Mouse (Mus musculus) forebrain, embryonic 15.5 days (tissue): Measurements from ENCODE around the gene Lgals4. TPM values are rescaled to one million over a fixed set of nuclear protein-coding genes. Genes with fewer than 3 reads are reported as not detected.
"Not testable (repeated sequence)": the region's sequence is repeated elsewhere in the genome, so short reads cannot be mapped to it uniquely, and the experiment has no call there.

ENCODE experiments used
- ATAC-seq: fragments of 200-750 bp; cut with Nextera tagmentation; replicated peaks from 2 replicates; pipeline ENCODE4 v1.8.0; 2017; ENCODE audit warnings: mild to moderate bottlenecking, moderate TSS enrichment, moderate library complexity
- H3K27ac ChIP-seq: fragments of 300-500 bp; sonication (generic); replicated peaks from 2 replicates; pipeline ENCODE4 v1.5.1; 2015; ENCODE audit warnings: mild to moderate bottlenecking, inconsistent platforms
- H3K27me3 ChIP-seq: fragments of 300-500 bp; sonication (generic); 2 replicates; pipeline ENCODE4 v1.6.1; 2015; ENCODE audit warnings: inconsistent platforms
- H3K36me3 ChIP-seq: fragments of 300-500 bp; sonication (generic); 2 replicates; pipeline ENCODE4 v1.6.1; 2015; ENCODE audit warnings: mild to moderate bottlenecking, inconsistent platforms
- H3K4me1 ChIP-seq: fragments of 300-500 bp; sonication (generic); 2 replicates; pipeline ENCODE4 v1.6.1; 2015; ENCODE audit warnings: inconsistent platforms
- H3K4me2 ChIP-seq: fragments of 300-500 bp; sonication (generic); replicated peaks from 2 replicates; pipeline ENCODE4 v1.6.1; 2015; ENCODE audit warnings: mild to moderate bottlenecking, inconsistent platforms
- H3K4me3 ChIP-seq: fragments of 300-500 bp; sonication (generic); 2 replicates; pipeline ENCODE4 v1.5.1; 2015; ENCODE audit warnings: mild to moderate bottlenecking, inconsistent platforms
- H3K9ac ChIP-seq: fragments of 300-500 bp; sonication (generic); replicated peaks from 2 replicates; pipeline ENCODE4 v1.6.1; 2015; ENCODE audit warnings: mild to moderate bottlenecking, inconsistent platforms
- H3K9me3 ChIP-seq: fragments of 300-500 bp; sonication (generic); 2 replicates; pipeline ENCODE4 v1.6.1; 2016; ENCODE audit warnings: inconsistent platforms
- WGBS: fragments of 180-500 bp; shearing (Covaris S2); methylation state at CpG from one replicate; pipeline ENCODE4 v1.1.7; 2015; ENCODE audit warnings: mixed read lengths; 5-methylcytosine and 5-hydroxymethylcytosine counted together
- polyA plus RNA-seq: library from polyadenylated mRNA; unstranded; fragments of >200 nt; fragmentation: Nextera tagmentation; extraction: Ambion mirVana; gene quantifications from 2 replicates; pipeline ENCODE4 v1.2.1, GENCODE M21; 2015

The Lgals4 gene
- polyA plus RNA-seq, 1 experiment from 2014 or later, result 4.9 TPM

DNA sequence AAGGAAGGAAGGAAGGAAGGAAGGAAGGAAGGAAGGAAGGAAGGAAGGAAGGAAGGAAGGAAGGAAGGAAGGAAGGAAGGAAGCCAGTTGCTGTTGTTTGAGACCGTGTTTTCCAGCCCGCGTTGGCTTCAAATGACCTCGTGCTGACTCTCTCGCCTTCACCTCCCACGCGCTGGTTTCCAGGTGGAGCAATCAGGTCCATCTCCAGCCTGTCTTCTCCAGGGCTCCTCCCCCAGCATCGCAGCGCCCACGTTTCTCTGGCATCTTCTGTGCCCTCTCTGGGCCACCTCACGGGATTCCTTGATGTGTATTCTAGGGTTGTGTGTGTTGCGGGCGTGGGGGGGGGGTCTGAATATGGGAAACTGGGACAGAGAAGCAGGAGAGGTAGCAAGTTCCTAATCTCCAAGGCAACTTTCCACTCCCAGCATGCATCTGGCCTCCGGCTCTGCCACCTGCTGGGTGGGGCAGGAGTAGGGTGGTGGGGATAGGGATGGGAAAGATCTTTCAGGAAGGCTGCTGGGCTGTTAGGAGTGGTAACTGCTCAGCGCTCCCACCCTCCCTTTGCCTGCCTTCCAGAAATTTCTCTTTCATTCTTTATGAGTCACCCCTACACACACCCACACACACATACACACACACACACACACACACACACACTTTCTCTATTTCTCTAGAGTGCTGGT, 29.3 kb downstream of the Lgals4 start:
- ATAC-seq, result no peak
- 85% methylated on average over 15 of the region's 15 CpGs for WGBS
- H3K27me3 ChIP-seq, result no peaks in the 10 kb centered on the region

DNA sequence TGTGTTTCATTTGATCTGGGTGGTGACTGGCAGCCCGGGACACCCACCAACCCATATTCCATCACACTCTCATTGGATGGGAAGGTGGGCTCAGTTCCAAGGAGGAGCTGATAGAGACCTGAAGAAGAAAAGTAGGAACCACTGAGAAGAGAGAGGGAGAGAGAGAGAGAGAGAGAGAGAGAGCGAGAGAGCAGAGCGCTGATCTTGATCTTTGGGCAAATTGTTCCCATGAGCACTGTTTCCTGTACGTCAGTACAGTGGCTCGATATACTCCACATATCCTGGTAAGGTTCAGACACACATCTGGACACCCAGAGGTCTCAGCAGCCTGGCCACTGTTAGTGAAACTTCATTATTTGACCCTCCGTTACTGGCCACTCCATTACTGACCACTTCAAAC, 29.9 kb downstream of the Lgals4 start, which contains the start of gene Lgals7:
Gene Lgals7, plus strand, starts transcription at position 314 of the 400 bp plus-strand sequence.
- Histone ChIP-seq H3K9ac (no peak within 1 kb of the TSS), H3K27ac (no peak within 1 kb of the TSS), H3K27me3 (no peaks in the 10 kb centered on the region), H3K4me1 (peaks cover 15% of the 10 kb centered on the region), H3K36me3 (no peaks in the 10 kb centered on the region), H3K4me3 (no peak within 1 kb of the TSS), H3K4me2 (peak within 1 kb of the TSS; percentile 16; the same call in 1 of the 2 replicates), H3K9me3 (no peaks in the 10 kb centered on the region)
- ATAC-seq, result no peak
- WGBS, result 88% methylated on average over 6 of the region's 6 CpGs

More for the DNA sequence above, 29.3 kb downstream of the Lgals4 start:
- Histone ChIP-seq H3K9me3 (no peaks in the 10 kb centered on the region), H3K9ac (no peak overlapping the region), H3K4me3 (no peak overlapping the region), H3K4me1 (peaks cover 15% of the 10 kb centered on the region), H3K36me3 (no peaks in the 10 kb centered on the region), H3K4me2 (no peak overlapping the region), H3K27ac (no peak overlapping the region)

DNA sequence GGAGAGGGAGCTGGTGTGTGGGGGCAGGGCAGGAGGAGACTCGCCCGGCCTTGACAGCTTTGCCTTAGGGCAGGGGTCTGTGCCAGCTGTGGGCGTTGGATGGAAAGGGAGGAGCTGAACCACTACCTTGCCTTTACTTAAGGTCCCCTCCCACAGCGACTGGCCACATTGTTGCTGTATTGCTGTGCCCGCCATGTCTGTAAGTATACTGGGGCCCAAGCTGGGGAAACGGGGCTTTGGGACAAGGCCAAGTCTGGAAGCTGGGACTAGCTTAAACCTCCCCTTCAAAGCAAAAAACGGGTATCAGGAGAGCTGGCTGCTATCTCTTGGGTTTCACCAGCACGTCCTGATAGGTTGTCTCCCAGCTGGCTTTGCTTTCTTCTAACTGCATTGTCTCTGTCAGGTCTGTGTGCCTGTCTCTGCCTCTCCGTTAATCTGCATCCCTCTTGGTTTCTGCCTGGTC, 30.7 kb downstream of the Lgals4 start:
- H3K27me3 ChIP-seq, result no peaks in the 10 kb centered on the region
- no peak for ATAC-seq
- H3K4me1 ChIP-seq, result peaks cover 15% of the 10 kb centered on the region
- H3K36me3 ChIP-seq, result no peaks in the 10 kb centered on the region
- H3K4me3 ChIP-seq, result no peak overlapping the region
- H3K9me3 ChIP-seq, result no peaks in the 10 kb centered on the region
- WGBS, result 38% methylated on average over 9 of the region's 9 CpGs
- H3K27ac ChIP-seq, result no peak overlapping the region
- H3K4me2 ChIP-seq, result peak overlapping the region; percentile 16; the same call in 1 of the 2 replicates
- H3K9ac ChIP-seq, result no peak overlapping the region

DNA sequence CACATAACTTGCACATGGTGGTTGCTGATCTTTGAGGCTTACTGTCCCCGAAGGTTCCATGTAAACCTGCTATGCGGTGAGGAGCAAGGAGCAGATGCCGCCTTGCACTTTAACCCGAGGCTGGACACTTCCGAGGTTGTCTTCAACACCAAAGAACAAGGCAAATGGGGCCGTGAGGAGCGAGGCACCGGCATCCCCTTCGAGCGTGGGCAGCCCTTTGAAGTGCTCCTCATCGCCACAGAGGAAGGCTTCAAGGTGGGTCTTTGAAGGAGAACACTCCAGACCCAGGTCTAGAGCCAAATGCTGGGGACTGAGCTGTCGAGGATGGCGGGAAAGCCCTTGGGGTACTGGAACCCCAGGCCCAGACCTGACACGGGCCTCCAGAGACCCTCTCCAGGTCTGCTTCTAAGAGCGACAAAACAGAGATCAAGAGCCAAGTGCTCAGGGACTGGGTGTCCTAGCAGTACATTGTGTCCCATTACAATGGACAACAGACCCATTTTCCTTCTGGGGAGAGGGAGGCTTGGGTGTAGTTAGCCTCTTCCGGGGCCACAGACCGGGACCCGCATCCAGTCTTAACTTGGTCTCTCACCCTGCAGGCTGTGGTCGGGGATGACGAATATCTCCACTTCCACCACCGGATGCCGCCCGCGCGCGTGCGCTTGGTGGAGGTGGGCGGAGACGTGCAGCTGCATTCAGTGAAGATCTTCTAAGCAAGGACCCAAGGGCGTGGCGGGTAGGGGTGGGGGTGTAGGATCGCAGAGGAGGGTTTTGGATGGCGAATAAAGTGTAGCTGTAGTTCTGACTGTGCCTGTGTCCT, 32.0 kb downstream of the Lgals4 start:
- peak; percentile 46; the same call in 1 of the 2 replicates for ATAC-seq
- Histone ChIP-seq H3K9me3 (no peaks in the 10 kb centered on the region), H3K27me3 (no peaks in the 10 kb centered on the region), H3K4me2 (peak overlapping the region; percentile 47), H3K27ac (no peak overlapping the region), H3K9ac (peak overlapping the region; percentile 36), H3K36me3 (no peaks in the 10 kb centered on the region), H3K4me1 (peaks cover 15% of the 10 kb centered on the region), H3K4me3 (peak overlapping the region; percentile 28)
- 46% methylated on average over 33 of the region's 33 CpGs for WGBS

DNA sequence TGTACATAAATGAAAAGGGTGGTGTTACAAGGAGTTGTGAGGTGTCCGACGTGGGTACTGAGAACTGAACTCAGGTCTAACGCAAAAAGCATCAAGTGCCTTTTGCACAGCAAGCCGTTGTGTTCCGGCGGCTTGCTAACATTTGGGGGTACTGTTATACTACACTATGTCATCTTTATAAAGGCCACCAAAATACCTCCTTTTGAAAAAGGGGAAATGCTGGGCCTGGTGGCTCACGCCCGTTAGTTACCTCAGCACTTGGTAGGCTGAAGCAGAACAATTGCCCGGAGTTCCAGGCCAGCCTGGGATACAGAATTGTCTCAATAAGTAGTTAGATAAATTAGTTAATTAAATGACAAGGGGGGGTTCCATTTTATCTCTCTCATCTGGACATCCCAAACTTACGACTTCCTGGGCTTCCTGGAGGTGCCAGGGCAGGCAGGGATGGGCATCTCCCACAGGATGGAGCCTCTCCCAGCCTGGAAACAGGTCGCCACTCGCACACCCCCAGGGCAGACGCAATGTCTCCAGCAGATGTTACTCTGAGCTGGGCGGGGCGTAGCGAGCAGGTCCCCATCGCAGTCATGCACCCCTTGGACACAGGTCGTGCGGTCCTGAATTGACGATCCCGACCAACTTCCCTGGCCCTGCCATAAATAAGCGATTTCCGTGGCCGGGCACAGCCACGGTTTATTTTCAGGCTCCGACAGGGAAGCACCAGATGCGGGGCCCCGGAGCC, 33.3 kb downstream of the Lgals4 start:
- ATAC-seq, result no peak

DNA sequence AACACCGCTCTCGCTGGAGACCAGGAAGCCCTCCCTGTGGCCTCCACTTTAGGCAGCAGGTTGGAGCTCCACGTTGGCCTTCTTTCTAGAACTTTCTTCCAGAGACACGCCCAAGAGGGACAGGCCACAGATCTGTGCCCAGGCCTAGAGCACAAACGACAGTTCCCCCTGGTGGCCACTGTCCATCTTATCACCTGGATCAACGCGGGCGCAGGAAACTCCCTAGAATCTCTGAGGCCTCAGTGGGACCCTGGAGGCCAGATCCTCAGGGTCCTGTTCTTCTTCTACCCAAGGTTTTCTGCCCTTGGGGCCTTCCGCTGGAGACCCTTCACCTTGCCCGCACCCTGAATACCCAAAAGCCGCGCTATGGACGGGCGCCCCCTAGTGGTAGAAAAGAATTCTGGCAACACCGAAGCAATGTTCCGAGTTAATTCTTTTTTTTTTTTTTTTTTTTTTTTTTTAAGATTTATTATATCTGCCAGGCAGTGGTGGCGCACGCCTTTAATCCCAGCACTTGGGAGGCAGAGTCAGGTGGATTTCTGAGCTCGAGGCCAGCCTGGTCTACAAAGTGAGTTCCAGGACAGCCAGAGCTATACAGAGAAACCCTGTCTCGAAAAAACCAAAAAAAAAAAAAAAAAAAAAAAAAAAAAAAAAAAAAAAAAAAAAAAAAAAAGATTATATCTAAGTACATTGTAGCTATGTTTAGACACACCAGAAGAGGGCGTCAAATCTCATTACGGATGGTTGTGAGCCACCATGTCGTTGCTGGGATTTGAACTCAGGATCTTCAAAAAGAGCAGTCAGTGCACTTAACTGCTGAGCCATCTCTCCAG, 34.1 kb downstream of the Lgals4 start:
- not testable (repeated sequence) for H3K36me3 ChIP-seq, H3K9me3 ChIP-seq, H3K4me2 ChIP-seq, H3K27me3 ChIP-seq, H3K9ac ChIP-seq, H3K4me3 ChIP-seq, ATAC-seq, H3K27ac ChIP-seq
- 31% methylated on average over 23 of the region's 23 CpGs for WGBS
- H3K4me1 ChIP-seq, result peaks cover 15% of the 10 kb centered on the region

More for the DNA sequence above, 33.3 kb downstream of the Lgals4 start:
- H3K27ac ChIP-seq, result no peak overlapping the region
- no peaks in the 10 kb centered on the region for H3K27me3 ChIP-seq
- H3K4me2 ChIP-seq, result no peak overlapping the region
- no peak overlapping the region for H3K9ac ChIP-seq
- H3K9me3 ChIP-seq, result no peaks in the 10 kb centered on the region
- H3K36me3 ChIP-seq, result no peaks in the 10 kb centered on the region
- WGBS, result 92% methylated on average over 28 of the region's 28 CpGs
- no peak overlapping the region for H3K4me3 ChIP-seq
- peaks cover 15% of the 10 kb centered on the region for H3K4me1 ChIP-seq

DNA sequence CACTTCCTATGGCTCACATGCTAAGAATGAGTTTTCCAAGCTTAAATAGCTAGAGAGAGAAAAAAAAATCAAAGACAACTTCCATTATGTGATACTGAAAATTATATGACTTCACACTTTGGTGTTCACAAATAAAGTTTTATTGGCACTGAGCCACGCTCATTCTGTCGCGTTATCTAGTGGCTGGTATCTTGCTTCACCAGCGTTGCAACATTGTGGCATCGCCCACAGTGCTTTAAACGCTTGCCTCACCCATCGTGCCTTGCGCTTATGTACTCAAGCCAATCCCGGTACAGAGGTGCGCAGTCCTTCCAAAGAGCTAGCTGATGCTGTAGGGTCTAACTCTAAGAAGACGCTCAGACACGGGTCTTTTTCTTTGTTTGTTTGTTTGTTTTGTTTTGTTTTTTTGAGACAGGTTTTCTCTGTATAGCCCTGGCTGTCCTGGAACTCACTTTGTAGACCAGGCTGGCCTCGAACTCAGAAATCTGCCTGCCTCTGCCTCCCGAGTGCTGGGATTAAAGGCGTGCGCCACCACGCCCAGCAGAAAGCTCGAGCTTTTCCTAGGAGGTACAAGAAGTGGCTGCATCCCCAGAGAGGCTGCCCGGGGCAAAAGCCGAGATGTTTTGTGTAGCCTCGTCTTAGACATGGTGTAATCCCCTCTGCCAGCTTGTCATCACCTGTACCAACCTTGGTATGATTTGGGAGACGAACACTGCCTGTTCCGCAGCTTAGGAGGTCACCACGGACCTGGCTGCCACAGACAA, 37.4 kb downstream of the Lgals4 start:
- Histone ChIP-seq H3K4me2 (no peak overlapping the region), H3K36me3 (no peaks in the 10 kb centered on the region)
- WGBS, result 89% methylated on average over 24 of the region's 24 CpGs

DNA sequence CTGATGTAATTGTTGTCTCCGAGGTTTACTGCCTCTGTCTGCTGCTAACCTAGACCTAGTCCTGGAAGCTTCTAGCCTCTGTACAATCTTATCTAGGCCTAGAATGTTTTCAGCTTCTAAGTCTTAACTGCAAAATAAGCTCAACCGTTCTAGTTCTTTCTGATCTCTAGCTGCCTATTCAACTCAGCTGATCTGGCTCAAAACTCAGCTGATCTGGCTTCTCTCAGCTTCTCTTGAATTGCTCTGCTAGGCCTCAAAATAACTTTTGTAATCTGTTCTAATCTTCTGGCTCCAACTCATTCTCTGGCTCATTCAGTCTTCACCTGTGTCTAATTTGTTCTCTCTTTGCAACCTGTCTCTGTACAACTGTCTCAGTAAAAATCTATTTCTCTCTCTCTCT, 40.9 kb downstream of the Lgals4 start:
- H3K27me3 ChIP-seq, result no peaks in the 10 kb centered on the region
- no peak overlapping the region for H3K4me2 ChIP-seq
- no peak overlapping the region for H3K27ac ChIP-seq
- no peak for ATAC-seq
- H3K4me1 ChIP-seq, result no peaks in the 10 kb centered on the region
- no peak overlapping the region for H3K4me3 ChIP-seq
- no peaks in the 10 kb centered on the region for H3K9me3 ChIP-seq
- no peaks in the 10 kb centered on the region for H3K36me3 ChIP-seq
- no peak overlapping the region for H3K9ac ChIP-seq
- WGBS, result 74% methylated on average over 2 of the region's 2 CpGs

More for the DNA sequence above, 37.4 kb downstream of the Lgals4 start:
- H3K27me3 ChIP-seq, result no peaks in the 10 kb centered on the region
- H3K4me1 ChIP-seq, result peaks cover 3% of the 10 kb centered on the region; the same call in 1 of the 2 replicates
- no peak overlapping the region for H3K9ac ChIP-seq
- no peaks in the 10 kb centered on the region for H3K9me3 ChIP-seq
- ATAC-seq, result no peak
- H3K4me3 ChIP-seq, result no peak overlapping the region
- no peak overlapping the region for H3K27ac ChIP-seq

DNA sequence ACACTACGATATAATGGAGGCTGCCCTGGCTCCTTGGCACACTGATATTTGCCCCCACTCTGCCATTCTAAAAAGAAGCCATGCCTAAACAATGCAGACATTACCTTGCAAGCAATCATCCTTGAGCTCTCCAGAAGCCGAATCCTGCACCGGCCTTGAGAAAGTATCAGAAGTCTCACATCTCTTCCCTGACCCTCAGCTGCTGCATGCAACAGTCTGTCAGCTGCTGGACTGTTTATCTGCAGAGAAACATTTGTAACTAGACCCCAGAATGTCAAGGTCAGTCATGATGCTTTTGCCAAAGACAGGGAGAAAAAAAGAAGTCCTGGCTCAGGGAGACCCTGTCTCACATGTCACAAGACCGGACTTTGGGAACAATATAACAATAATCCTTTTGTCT, 42.4 kb downstream of the Lgals4 start:
- no peak overlapping the region for H3K9ac ChIP-seq
- 84% methylated on average over 4 of the region's 4 CpGs for WGBS
- no peak overlapping the region for H3K4me3 ChIP-seq
- no peaks in the 10 kb centered on the region for H3K36me3 ChIP-seq
- H3K4me1 ChIP-seq, result no peaks in the 10 kb centered on the region
- H3K4me2 ChIP-seq, result no peak overlapping the region
- no peak overlapping the region for H3K27ac ChIP-seq
- no peaks in the 10 kb centered on the region for H3K27me3 ChIP-seq
- no peaks in the 10 kb centered on the region for H3K9me3 ChIP-seq
- ATAC-seq, result no peak

DNA sequence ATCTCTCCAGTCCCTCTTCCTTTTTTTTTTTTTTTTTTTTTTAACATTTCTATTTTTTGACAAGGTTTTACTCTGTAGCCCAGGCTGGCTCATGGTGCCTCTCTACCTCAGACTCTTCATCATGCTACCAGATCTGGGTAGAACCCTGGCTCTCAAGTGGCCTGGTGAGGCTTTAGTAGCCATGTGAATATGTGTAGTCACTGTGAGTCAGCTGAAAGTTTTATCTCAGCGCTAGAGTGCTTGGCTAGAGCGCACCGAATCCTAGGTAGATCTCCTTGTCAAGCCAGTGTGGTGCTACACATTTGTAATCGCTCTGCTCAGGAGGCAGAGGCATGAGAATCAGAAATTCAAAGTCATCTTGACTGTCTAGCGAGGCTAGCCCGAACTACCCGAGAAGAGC, 43.5 kb downstream of the Lgals4 start:
- Histone ChIP-seq H3K27me3 (no peaks in the 10 kb centered on the region), H3K9ac (no peak overlapping the region), H3K27ac (no peak overlapping the region), H3K9me3 (no peaks in the 10 kb centered on the region), H3K4me2 (no peak overlapping the region), H3K4me1 (no peaks in the 10 kb centered on the region), H3K36me3 (no peaks in the 10 kb centered on the region), H3K4me3 (no peak overlapping the region)
- 90% methylated on average over 7 of the region's 7 CpGs for WGBS
- no peak for ATAC-seq

DNA sequence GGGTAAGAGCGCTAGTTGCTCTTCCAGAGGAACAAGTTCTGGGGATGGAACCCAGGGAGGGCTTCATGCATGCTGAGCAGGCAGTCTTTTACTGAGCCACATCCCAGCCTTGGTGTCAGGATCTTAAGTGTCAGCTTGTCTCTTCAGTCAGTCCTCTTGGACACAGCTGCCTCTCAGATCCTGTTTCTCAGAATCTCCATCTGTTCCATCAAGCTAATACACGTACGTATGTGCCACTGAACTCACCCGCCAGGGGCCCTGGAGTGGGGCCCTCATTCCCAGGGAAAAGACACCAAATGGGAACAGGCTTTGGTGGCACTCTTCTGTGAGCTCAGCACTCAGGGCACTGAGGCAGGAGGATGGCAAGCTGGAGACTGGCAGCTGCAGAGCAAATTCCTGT, 44.2 kb downstream of the Lgals4 start:
- Histone ChIP-seq H3K4me1 (no peaks in the 10 kb centered on the region), H3K27ac (no peak overlapping the region)

More for the DNA sequence above, 44.2 kb downstream of the Lgals4 start:
- H3K36me3 ChIP-seq, result no peaks in the 10 kb centered on the region
- no peak overlapping the region for H3K4me2 ChIP-seq
- no peaks in the 10 kb centered on the region for H3K27me3 ChIP-seq
- no peak for ATAC-seq
- no peak overlapping the region for H3K9ac ChIP-seq
- H3K4me3 ChIP-seq, result no peak overlapping the region
- H3K9me3 ChIP-seq, result no peaks in the 10 kb centered on the region
- 79% methylated on average over 4 of the region's 4 CpGs for WGBS
